8 mouse cellular contexts compared by ENCODE assay signal in genomic region chr13:113615546-113615941, GRCm38 (mm10). TPM values are rescaled to one million over a fixed set of nuclear protein-coding genes. Genes with fewer than 3 reads are reported as not detected.
DNase-seq lines count a peak whose midpoint lies in the region; ATAC-seq and TF ChIP-seq lines count a peak whose summit lies in the region.

No protein-coding gene starts in this region.

- no peak overlapping the region for H3K27ac ChIP-seq in ES-Bruce4 (ENCODE audit: insufficient read depth, low read length)
- H3K27ac ChIP-seq in forebrain, embryonic 11.5 days (ENCODE audit: low read depth, low read length): no peak overlapping the region
- H3K27ac ChIP-seq in hindbrain, embryonic 14.5 days: no peak overlapping the region
- peak overlapping the region; percentile 67 for H3K27ac ChIP-seq in stomach, embryonic 15.5 days

- ATAC-seq in forebrain, embryonic 11.5 days (replicated peaks; ENCODE audit: low FRiP score): no peak
- no peak for ATAC-seq in hindbrain, embryonic 14.5 days (ENCODE audit: low FRiP score)
- no peak for ATAC-seq in stomach, embryonic 15.5 days (ENCODE audit: insufficient read depth, low FRiP score, low read depth)

- peak; percentile 63 for DNase-seq in embryo, embryonic 10 days (ENCODE audit: low spot score)
- DNase-seq in embryo, embryonic 11 days: no peak
- no peak for DNase-seq in forebrain, embryonic 11.5 days (ENCODE audit: low spot score)
- no peak for DNase-seq in hindbrain, embryonic 14.5 days (ENCODE audit: low spot score)
- DNase-seq in lung, postnatal 36 days: peak; percentile 43
- no peak for DNase-seq in layer of hippocampus, adult 8-10 months (ENCODE audit: low spot score in 2 of 2)

- H3K4me1 ChIP-seq in ES-Bruce4 (ENCODE audit: control insufficient read depth, insufficient read depth, low read length): peaks cover 4% of the 10 kb centered on the region
- H3K4me1 ChIP-seq in forebrain, embryonic 11.5 days (replicated peaks; ENCODE audit: control insufficient read depth, insufficient read depth, low read length): peaks cover 30% of the 10 kb centered on the region
- H3K4me1 ChIP-seq in hindbrain, embryonic 14.5 days (replicated peaks; ENCODE audit: control insufficient read depth, insufficient read depth, low read length): peaks cover 69% of the 10 kb centered on the region
- peaks cover 53% of the 10 kb centered on the region for H3K4me1 ChIP-seq in stomach, embryonic 15.5 days

- peaks cover 5% of the 10 kb centered on the region for H3K36me3 ChIP-seq in ES-Bruce4 (ENCODE audit: control insufficient read depth, insufficient read depth, low read length, poor library complexity, severe bottlenecking)
- no peaks in the 10 kb centered on the region for H3K36me3 ChIP-seq in forebrain, embryonic 11.5 days (ENCODE audit: control insufficient read depth, insufficient read depth, low read length)
- H3K36me3 ChIP-seq in hindbrain, embryonic 14.5 days (replicated peaks; ENCODE audit: control insufficient read depth, insufficient read depth): no peaks in the 10 kb centered on the region
- H3K36me3 ChIP-seq in stomach, embryonic 15.5 days: no peaks in the 10 kb centered on the region

- peak overlapping the region; percentile 86 for H3K9ac ChIP-seq in ES-Bruce4 (ENCODE audit: low read depth, poor library complexity, severe bottlenecking)
- peak overlapping the region; percentile 40 for H3K9ac ChIP-seq in forebrain, embryonic 11.5 days (ENCODE audit: low read length)
- peak overlapping the region; percentile 92 for H3K9ac ChIP-seq in hindbrain, embryonic 14.5 days
- H3K9ac ChIP-seq in stomach, embryonic 15.5 days: peak overlapping the region; percentile 24; the same call in 1 of the 2 replicates

- no peak for TF ChIP-seq CTCF in ES-Bruce4 (IDR thresholded peaks at IDR 0.05; ENCODE audit: low read depth, low read length)

- H3K4me2 ChIP-seq in forebrain, embryonic 11.5 days (ENCODE audit: low read depth, low read length, severe bottlenecking): peak overlapping the region; percentile 93
- H3K4me2 ChIP-seq in hindbrain, embryonic 14.5 days (replicated peaks): peak overlapping the region; percentile 93
- H3K4me2 ChIP-seq in stomach, embryonic 15.5 days: peak overlapping the region; percentile 86

- TF ChIP-seq EP300 in ES-Bruce4 (IDR thresholded peaks at IDR 0.05; ENCODE audit: insufficient read depth, low read depth, low read length): no peak

- 2% methylated on average over 10 of the region's 10 CpGs for WGBS in forebrain, embryonic 11.5 days
- 2% methylated on average over 10 of the region's 10 CpGs for WGBS in hindbrain, embryonic 14.5 days
- WGBS in stomach, embryonic 15.5 days: 2% methylated on average over 10 of the region's 10 CpGs

- H3K27me3 ChIP-seq in ES-Bruce4 (ENCODE audit: control insufficient read depth, insufficient read depth, low read length, poor library complexity, severe bottlenecking): no peaks in the 10 kb centered on the region
- H3K27me3 ChIP-seq in forebrain, embryonic 11.5 days (ENCODE audit: control insufficient read depth, insufficient read depth, low read length): no peaks in the 10 kb centered on the region
- no peaks in the 10 kb centered on the region for H3K27me3 ChIP-seq in hindbrain, embryonic 14.5 days (ENCODE audit: control insufficient read depth, insufficient read depth, low read length)
- H3K27me3 ChIP-seq in stomach, embryonic 15.5 days (replicated peaks): no peaks in the 10 kb centered on the region

- no peak for TF ChIP-seq POLR2A in ES-Bruce4 (IDR thresholded peaks at IDR 0.05; ENCODE audit: insufficient read depth, low read length)

- peak overlapping the region; percentile 74 for H3K4me3 ChIP-seq in ES-Bruce4 (ENCODE audit: low read depth, low read length)
- peak overlapping the region; percentile 78 for H3K4me3 ChIP-seq in forebrain, embryonic 11.5 days (ENCODE audit: low read depth, low read length)
- H3K4me3 ChIP-seq in hindbrain, embryonic 14.5 days (replicated peaks; ENCODE audit: low read length): peak overlapping the region; percentile 76
- peak overlapping the region; percentile 91 for H3K4me3 ChIP-seq in stomach, embryonic 15.5 days (replicated peaks)

- H3K9me3 ChIP-seq in ES-Bruce4 (replicated peaks; ENCODE audit: control insufficient read depth, insufficient read depth, low read length, poor library complexity, severe bottlenecking): no peaks in the 10 kb centered on the region
- H3K9me3 ChIP-seq in forebrain, embryonic 11.5 days (ENCODE audit: control insufficient read depth, low read length): no peaks in the 10 kb centered on the region
- no peaks in the 10 kb centered on the region for H3K9me3 ChIP-seq in hindbrain, embryonic 14.5 days (ENCODE audit: control insufficient read depth, low read length)
- H3K9me3 ChIP-seq in stomach, embryonic 15.5 days: no peaks in the 10 kb centered on the region

RNA-seq across cellular contexts. Expression of gene Snx18, which starts 2.8 kb away (rescaled TPM):
- polyA plus RNA-seq in ES-Bruce4 (2011; ENCODE audit: insufficient read depth, insufficient read length, low read depth, missing spikeins): 36.7 and 42.4 TPM in 2 replicates
- 18.7 and 21.1 TPM in 2 replicates for polyA plus RNA-seq in forebrain, embryonic 11.5 days (2014; fragmentation: Nextera tagmentation; extraction: Ambion mirVana)
- 15.8 and 16.2 TPM in 2 replicates for polyA plus RNA-seq in hindbrain, embryonic 14.5 days (2014; fragmentation: Nextera tagmentation; extraction: Ambion mirVana)
- polyA plus RNA-seq in stomach, embryonic 15.5 days (2015; fragmentation: Nextera tagmentation; extraction: Ambion mirVana): 22.9 and 24.5 TPM in 2 replicates
- 10 to 100 TPM; 21.4 to 28.5 (median 25.9) TPM for total RNA-seq in layer of hippocampus, adult 8-10 months (2022)

RNA-seq across cellular contexts. Expression of gene Hspb3, which starts 47.9 kb away (rescaled TPM):
- not detected in 2 replicates for polyA plus RNA-seq in ES-Bruce4 (2011; ENCODE audit: insufficient read depth, insufficient read length, low read depth, missing spikeins)
- polyA plus RNA-seq in forebrain, embryonic 11.5 days (2014; fragmentation: Nextera tagmentation; extraction: Ambion mirVana): not detected in 2 replicates
- polyA plus RNA-seq in hindbrain, embryonic 14.5 days (2014; fragmentation: Nextera tagmentation; extraction: Ambion mirVana): 0.25 TPM in 1 of 2 replicates, not detected in the other
- 0.23 and 0.30 TPM in 2 replicates for polyA plus RNA-seq in stomach, embryonic 15.5 days (2015; fragmentation: Nextera tagmentation; extraction: Ambion mirVana)
- 1 to 10 TPM in 3 of 4 experiments, not detected in 1; 1.9 to 2.9 (median 2.8) TPM for total RNA-seq in layer of hippocampus, adult 8-10 months (2022)

Comparison
In these comparisons a context has a peak if more than half of its experiments do, and no peak if none do; other contexts are left out.
1. DNase-seq: peak in embryo, embryonic 10 days (single experiment) and lung, postnatal 36 days (single experiment); none in embryo, embryonic 11 days (single experiment), forebrain, embryonic 11.5 days (single experiment), hindbrain, embryonic 14.5 days (single experiment) and layer of hippocampus, adult 8-10 months (0 of 2).
2. H3K9ac ChIP-seq: peak in every context shown above with its lines; median percentile 92 in hindbrain, embryonic 14.5 days; 86 in ES-Bruce4; 40 in forebrain, embryonic 11.5 days; 24 in stomach, embryonic 15.5 days.
3. Peak in every context shown above with its lines, with median percentiles within 50 percentile points of each other: H3K4me3 ChIP-seq and H3K4me2 ChIP-seq.